Mouse (Mus musculus) kidney, adult 18-20 months (tissue): ENCODE measurements around the gene Klhl42.

Source experiments
- DNase-seq: peaks from one replicate; pipeline ENCODE4 v3.0.0; 2021

Klhl42 gene

DNA sequence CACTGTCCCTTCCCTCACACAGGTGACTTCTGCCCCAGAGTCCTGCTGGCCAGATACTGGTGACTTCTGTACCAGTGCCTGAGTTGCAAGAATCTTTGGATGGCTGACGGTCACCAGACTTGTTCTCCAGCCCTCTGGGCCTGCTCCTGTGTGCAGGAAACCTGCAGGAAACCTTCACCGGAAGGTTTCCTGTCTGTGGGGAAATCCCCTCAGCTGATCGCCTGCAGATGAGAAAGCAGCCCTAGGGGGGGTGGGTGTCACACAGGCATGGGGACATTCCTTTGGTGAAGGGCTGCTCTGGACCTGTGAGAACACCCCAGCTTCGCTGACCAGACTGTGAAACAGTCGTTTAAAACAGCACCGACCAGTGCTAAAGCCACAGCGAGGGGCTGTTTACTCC is 63.9 kb downstream of the Klhl42 start:
- DNase-seq: no peak

GRCm38 (mm10) chr6:147161818-147162584 is 70.8 kb downstream of the Klhl42 start:
- no peak for DNase-seq
